In the genomic region with DNA sequence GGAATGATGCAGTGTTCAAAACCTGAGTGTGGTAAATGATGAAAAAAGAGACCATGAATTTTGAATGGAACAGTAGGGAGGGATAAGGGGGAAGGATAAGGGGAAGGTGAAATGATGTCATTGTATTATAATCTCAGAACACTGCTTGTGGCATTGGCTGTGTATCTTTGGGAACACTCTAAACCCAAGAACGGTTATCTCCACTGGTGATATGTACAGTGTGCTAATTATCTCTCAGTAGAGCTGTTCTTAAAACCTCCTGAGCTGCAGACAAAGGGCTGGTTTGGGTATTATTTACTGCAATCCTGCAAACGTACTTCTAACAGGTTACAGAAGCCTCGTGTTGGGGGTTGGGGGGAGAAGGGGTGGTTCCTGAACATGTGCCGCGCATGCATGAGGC, we compare ENCODE assay signal across 17 mouse cellular contexts.
"Had no signal": no experiment of that assay in that cellular context is flagged by ENCODE, and none has a peak within 500 bp of the region (broad histone marks: within the 10 kb centered on the region; RNA-seq: fewer than 3 reads in every experiment).

No protein-coding gene starts in this region.

- H3K27me3 ChIP-seq: midbrain, embryonic 13.5 days; midbrain, embryonic 15.5 days; neural tube, embryonic 13.5 days; neural tube, embryonic 15.5 days had no signal

- H3K4me1 ChIP-seq: midbrain, embryonic 13.5 days had no signal

- ATAC-seq: midbrain, embryonic 13.5 days; midbrain, embryonic 15.5 days had no signal

- DNase-seq: lung, adult 18-20 months; lung, embryonic 14.5 days; lung, postnatal 10 days; lung, postnatal 4 days; retina, postnatal 1 day; right cerebral cortex, adult 18-20 months; right cerebral cortex, postnatal 25 days; right cerebral cortex, postnatal 4 days; spleen, adult 18-20 months; thymus, adult 18-20 months; thymus, postnatal 14 days; thymus, postnatal 36 days had no signal

- H3K9me3 ChIP-seq: midbrain, embryonic 13.5 days; midbrain, embryonic 15.5 days; neural tube, embryonic 13.5 days; neural tube, embryonic 15.5 days had no signal

- H3K9ac ChIP-seq: lung, embryonic 14.5 days; midbrain, embryonic 13.5 days; midbrain, embryonic 15.5 days; neural tube, embryonic 13.5 days; neural tube, embryonic 15.5 days had no signal

- H3K36me3 ChIP-seq: midbrain, embryonic 13.5 days; midbrain, embryonic 15.5 days; neural tube, embryonic 13.5 days; neural tube, embryonic 15.5 days had no signal

- H3K4me2 ChIP-seq: lung, embryonic 14.5 days; midbrain, embryonic 11.5 days; midbrain, embryonic 13.5 days; midbrain, embryonic 15.5 days; neural tube, embryonic 13.5 days; neural tube, embryonic 15.5 days had no signal

- H3K27ac ChIP-seq: midbrain, embryonic 13.5 days; midbrain, embryonic 15.5 days; neural tube, embryonic 13.5 days; neural tube, embryonic 15.5 days had no signal

- H3K4me3 ChIP-seq: midbrain, embryonic 13.5 days; midbrain, embryonic 15.5 days; neural tube, embryonic 13.5 days; neural tube, embryonic 15.5 days had no signal
